Mouse (Mus musculus): ENCODE results near the gene Rpl31. TPM values are rescaled to one million over a fixed set of nuclear protein-coding genes. Genes with fewer than 3 reads are reported as not detected.

Rpl31 gene
- polyA plus RNA-seq, 1 experiment from 2014 or later, result 434 TPM

DNA sequence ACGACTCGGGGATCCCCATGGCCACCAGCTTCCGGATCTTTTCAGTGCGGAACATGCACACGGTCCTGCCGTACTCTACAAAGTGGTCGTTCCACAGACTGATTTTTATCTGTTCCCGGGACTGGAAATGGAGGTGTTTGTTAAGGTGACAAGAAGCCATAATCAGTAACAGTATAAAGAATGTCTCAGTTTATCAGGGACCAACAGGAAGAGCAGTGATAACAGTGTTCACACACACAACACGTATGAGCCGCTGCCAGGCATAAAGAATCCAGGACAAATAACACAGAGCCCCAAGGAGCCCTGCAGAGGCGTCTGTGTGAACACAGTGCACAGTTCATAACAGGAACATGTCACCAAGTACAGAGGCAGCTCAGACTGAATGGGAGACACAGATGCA lies 21.7 kb downstream of the Rpl31 start:
- Histone ChIP-seq H3K4me2 (replicated peaks; ENCODE audit: low read depth) (no peak overlapping the region), H3K4me3 (ENCODE audit: low read depth, low read length) (no peak overlapping the region), H3K27ac (ENCODE audit: low read depth, low read length) (no peak overlapping the region), H3K27me3 (replicated peaks; ENCODE audit: control insufficient read depth, insufficient read depth, low read length) (no peaks in the 10 kb centered on the region), H3K36me3 (ENCODE audit: control insufficient read depth, insufficient read depth) (peaks cover 36% of the 10 kb centered on the region; the same call in 1 of the 2 replicates), H3K4me1 (replicated peaks; ENCODE audit: control insufficient read depth, insufficient read depth, low read length) (no peaks in the 10 kb centered on the region), H3K9me3 (ENCODE audit: control insufficient read depth) (no peaks in the 10 kb centered on the region), H3K9ac (ENCODE audit: low read depth, low read length) (no peak overlapping the region)
- 88% methylated on average over 11 of the region's 11 CpGs for WGBS
- ATAC-seq, result no peak
- no peak for TF ChIP-seq CTCF (IDR thresholded peaks at IDR 0.05; ENCODE audit: low read depth)

DNA sequence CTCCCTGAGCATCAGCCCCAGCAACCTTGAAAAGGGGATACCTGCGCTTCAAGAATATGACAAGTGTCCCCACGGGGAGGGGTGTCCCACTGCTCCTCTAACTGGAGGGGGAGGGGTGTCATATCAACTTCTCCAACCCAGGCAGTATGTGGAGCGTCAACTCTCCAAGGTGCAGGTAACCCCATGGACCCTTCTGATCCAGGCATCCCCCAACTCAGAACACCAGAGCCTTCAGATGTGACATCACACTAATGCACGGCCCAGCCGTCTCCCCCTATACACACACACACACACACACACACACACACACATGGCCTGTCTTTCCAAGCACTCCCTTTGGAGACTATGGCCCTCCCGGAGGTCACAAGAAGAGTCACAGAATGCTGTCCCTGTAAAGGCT lies 24.0 kb downstream of the Rpl31 start:
- Histone ChIP-seq H3K9me3 (ENCODE audit: control insufficient read depth) (no peaks in the 10 kb centered on the region), H3K4me2 (replicated peaks; ENCODE audit: low read depth) (no peak overlapping the region), H3K27me3 (replicated peaks; ENCODE audit: control insufficient read depth, insufficient read depth, low read length) (no peaks in the 10 kb centered on the region), H3K27ac (ENCODE audit: low read depth, low read length) (no peak overlapping the region), H3K4me3 (ENCODE audit: low read depth, low read length) (no peak overlapping the region), H3K36me3 (ENCODE audit: control insufficient read depth, insufficient read depth) (peaks cover 30% of the 10 kb centered on the region; the same call in 1 of the 2 replicates), H3K9ac (ENCODE audit: low read depth, low read length) (no peak overlapping the region), H3K4me1 (replicated peaks; ENCODE audit: control insufficient read depth, insufficient read depth, low read length) (no peaks in the 10 kb centered on the region)
- ATAC-seq, result no peak
- WGBS, result 89% methylated on average over 6 of the region's 6 CpGs
- TF ChIP-seq CTCF (IDR thresholded peaks at IDR 0.05; ENCODE audit: low read depth), result no peak

DNA sequence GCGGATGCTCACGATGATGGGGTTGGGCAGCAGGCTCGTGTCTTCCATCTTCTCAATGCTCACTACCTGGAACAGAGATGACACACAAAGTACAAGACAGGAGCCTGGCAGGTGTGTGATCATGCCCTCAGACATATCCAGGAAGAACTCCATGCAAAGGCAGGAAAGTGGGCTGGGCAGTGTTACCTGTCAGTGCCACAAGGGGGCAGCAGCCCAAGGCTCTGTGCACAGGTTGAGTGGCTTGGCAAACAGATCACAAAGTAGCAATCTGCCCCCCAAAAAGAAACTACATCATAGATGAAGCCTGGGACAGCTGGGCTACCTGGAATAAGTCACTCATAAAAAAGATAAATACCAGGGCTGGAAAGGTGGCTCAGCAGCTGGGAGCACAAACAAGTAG lies 24.5 kb downstream of the Rpl31 start:
- peak; percentile 97 for TF ChIP-seq CTCF (IDR thresholded peaks at IDR 0.05; ENCODE audit: low read depth)
- Histone ChIP-seq H3K4me3 (ENCODE audit: low read depth, low read length) (no peak overlapping the region), H3K27me3 (replicated peaks; ENCODE audit: control insufficient read depth, insufficient read depth, low read length) (no peaks in the 10 kb centered on the region), H3K36me3 (ENCODE audit: control insufficient read depth, insufficient read depth) (peaks cover 30% of the 10 kb centered on the region; the same call in 1 of the 2 replicates), H3K4me2 (replicated peaks; ENCODE audit: low read depth) (no peak overlapping the region), H3K4me1 (replicated peaks; ENCODE audit: control insufficient read depth, insufficient read depth, low read length) (no peaks in the 10 kb centered on the region), H3K9ac (ENCODE audit: low read depth, low read length) (no peak overlapping the region), H3K9me3 (ENCODE audit: control insufficient read depth) (no peaks in the 10 kb centered on the region), H3K27ac (ENCODE audit: low read depth, low read length) (no peak overlapping the region; the same call in 1 of the 2 replicates)
- ATAC-seq, result peak; percentile 19; the same call in 1 of the 2 replicates
- WGBS, result 52% methylated on average over 3 of the region's 3 CpGs

DNA sequence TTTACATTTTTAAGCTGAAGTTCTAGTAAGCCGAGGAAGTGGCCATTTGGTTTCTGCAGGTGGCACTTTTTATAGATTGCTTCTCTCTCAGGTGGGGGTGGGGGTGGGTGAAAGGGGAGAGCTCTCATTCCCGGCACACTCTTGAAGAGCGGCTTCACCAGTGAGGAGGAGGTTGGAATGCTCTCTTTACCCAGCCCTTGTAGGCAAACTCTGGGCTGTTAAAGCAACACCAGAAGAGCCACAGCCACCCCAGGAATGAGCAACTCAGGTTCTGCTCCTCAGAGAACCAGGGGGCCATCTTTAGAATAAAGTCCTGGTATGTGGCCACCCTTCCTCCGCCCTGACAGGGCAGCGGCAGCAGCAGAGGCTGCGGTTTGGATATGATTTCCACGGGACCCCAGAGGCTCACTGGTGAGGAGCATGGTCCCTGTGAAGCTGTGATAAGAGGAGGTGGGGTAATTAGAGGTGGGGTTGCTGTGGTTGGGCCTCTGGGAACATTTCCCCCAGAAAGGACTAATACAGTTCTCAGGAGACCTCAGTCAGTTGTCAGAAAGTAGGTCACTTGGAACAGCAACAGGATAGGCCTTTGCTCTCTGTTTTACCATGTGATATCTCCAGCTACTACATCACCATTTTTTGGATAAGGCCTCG lies 25.7 kb downstream of the Rpl31 start:
- TF ChIP-seq CTCF (IDR thresholded peaks at IDR 0.05; ENCODE audit: low read depth), result no peak
- H3K36me3 ChIP-seq (ENCODE audit: control insufficient read depth, insufficient read depth), result peaks cover 30% of the 10 kb centered on the region; the same call in 1 of the 2 replicates
- no peaks in the 10 kb centered on the region for H3K9me3 ChIP-seq (ENCODE audit: control insufficient read depth)
- H3K27ac ChIP-seq (ENCODE audit: low read depth, low read length), result no peak overlapping the region
- no peak overlapping the region for H3K4me2 ChIP-seq (replicated peaks; ENCODE audit: low read depth)
- ATAC-seq, result no peak
- no peak overlapping the region for H3K9ac ChIP-seq (ENCODE audit: low read depth, low read length)
- H3K27me3 ChIP-seq (replicated peaks; ENCODE audit: control insufficient read depth, insufficient read depth, low read length), result no peaks in the 10 kb centered on the region
- H3K4me1 ChIP-seq (replicated peaks; ENCODE audit: control insufficient read depth, insufficient read depth, low read length), result no peaks in the 10 kb centered on the region
- H3K4me3 ChIP-seq (ENCODE audit: low read depth, low read length), result no peak overlapping the region
- 75% methylated on average over 8 of the region's 8 CpGs for WGBS

DNA sequence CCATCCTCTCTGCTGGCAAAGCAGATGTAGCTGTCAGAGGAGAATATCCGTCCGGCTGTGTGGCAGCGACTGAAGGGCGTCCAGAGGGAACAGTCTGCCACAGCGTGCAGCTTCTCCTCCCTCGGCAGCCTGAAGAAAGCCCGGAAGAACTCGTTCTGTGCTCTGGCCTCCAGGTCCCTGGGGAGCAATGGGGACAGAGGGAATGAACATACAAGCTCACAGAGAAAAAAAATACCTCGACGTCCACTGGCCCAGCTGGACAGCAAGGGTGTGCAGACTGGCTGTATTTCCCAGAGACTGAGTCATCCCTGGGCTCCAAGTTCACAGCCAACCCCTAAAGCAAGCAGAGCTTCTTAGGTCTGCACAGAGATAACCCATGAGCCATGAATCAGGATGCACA lies 26.5 kb downstream of the Rpl31 start:
- Histone ChIP-seq H3K9ac (ENCODE audit: low read depth, low read length) (no peak overlapping the region), H3K9me3 (ENCODE audit: control insufficient read depth) (no peaks in the 10 kb centered on the region), H3K36me3 (ENCODE audit: control insufficient read depth, insufficient read depth) (peaks cover 27% of the 10 kb centered on the region; the same call in 1 of the 2 replicates), H3K4me1 (replicated peaks; ENCODE audit: control insufficient read depth, insufficient read depth, low read length) (no peaks in the 10 kb centered on the region), H3K27me3 (replicated peaks; ENCODE audit: control insufficient read depth, insufficient read depth, low read length) (no peaks in the 10 kb centered on the region), H3K4me3 (ENCODE audit: low read depth, low read length) (no peak overlapping the region), H3K4me2 (replicated peaks; ENCODE audit: low read depth) (no peak overlapping the region), H3K27ac (ENCODE audit: low read depth, low read length) (no peak overlapping the region)
- 82% methylated on average over 10 of the region's 10 CpGs for whole genome bisulfite sequencing
- ATAC-seq, result no peak
- no peak for TF ChIP-seq CTCF (IDR thresholded peaks at IDR 0.05; ENCODE audit: low read depth)

DNA sequence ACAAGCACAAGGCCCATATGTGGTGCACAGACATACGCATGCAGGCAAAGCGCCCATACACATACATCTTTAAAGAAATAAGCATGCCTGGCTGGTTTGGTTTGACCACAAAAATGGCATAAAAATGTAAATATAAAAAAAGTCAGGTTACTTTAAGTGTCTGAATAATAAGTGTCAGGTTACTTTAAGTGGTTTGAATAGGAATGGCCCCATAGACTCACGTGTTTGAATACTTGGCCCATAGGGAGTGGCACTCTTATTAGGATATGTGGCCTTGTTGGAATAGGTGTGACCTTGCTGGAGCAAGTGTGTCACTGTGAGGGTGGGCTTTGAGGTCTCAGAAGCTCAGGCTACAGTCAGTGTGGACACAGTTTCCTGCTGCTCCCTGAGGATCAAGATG lies 27.0 kb downstream of the Rpl31 start:
- Histone ChIP-seq H3K4me3 (ENCODE audit: low read depth, low read length) (no peak overlapping the region), H3K27me3 (replicated peaks; ENCODE audit: control insufficient read depth, insufficient read depth, low read length) (no peaks in the 10 kb centered on the region), H3K9me3 (ENCODE audit: control insufficient read depth) (no peaks in the 10 kb centered on the region), H3K4me1 (replicated peaks; ENCODE audit: control insufficient read depth, insufficient read depth, low read length) (no peaks in the 10 kb centered on the region), H3K36me3 (ENCODE audit: control insufficient read depth, insufficient read depth) (peaks cover 25% of the 10 kb centered on the region; the same call in 1 of the 2 replicates), H3K27ac (ENCODE audit: low read depth, low read length) (no peak overlapping the region), H3K4me2 (replicated peaks; ENCODE audit: low read depth) (no peak overlapping the region), H3K9ac (ENCODE audit: low read depth, low read length) (no peak overlapping the region)
- ATAC-seq, result no peak
- no peak for TF ChIP-seq CTCF (IDR thresholded peaks at IDR 0.05; ENCODE audit: low read depth)
- WGBS, result 77% methylated on average over 3 of the region's 3 CpGs
